Mouse (Mus musculus) cortical plate, adult 2 months (tissue): ENCODE results near the gene Ang2. TPM values are rescaled to one million over a fixed set of nuclear protein-coding genes. Genes with fewer than 3 reads are reported as not detected.

Source experiments
- H3K27ac ChIP-seq: fragments of 200-500 bp; 2 replicates; pipeline ENCODE4 v1.5.1; 2012; ENCODE audit warnings: low read length, control low read depth, inconsistent platforms; ENCODE audit not compliant: insufficient read depth
- H3K4me1 ChIP-seq: fragments of 200-500 bp; 2 replicates; pipeline ENCODE4 v1.6.1; 2011; ENCODE audit warnings: low read length; ENCODE audit not compliant: control insufficient read depth, insufficient read depth
- H3K4me3 ChIP-seq: fragments of 200-500 bp; 2 replicates; pipeline ENCODE4 v1.5.1; 2011; ENCODE audit warnings: mild to moderate bottlenecking, low read length, control low read depth; ENCODE audit not compliant: insufficient read depth
- CTCF ChIP-seq: fragments of 200-500 bp; IDR thresholded peaks from 2 replicates; pipeline ENCODE4 v1.5.1; 2011; ENCODE audit warnings: mild to moderate bottlenecking, control low read depth, low read length; ENCODE audit not compliant: insufficient read depth; ENCODE audit errors: extremely low read depth
- POLR2A ChIP-seq: fragments of 200-500 bp; IDR thresholded peaks from 2 replicates; pipeline ENCODE4 v1.6.1; 2011; ENCODE audit warnings: mild to moderate bottlenecking, low read length, control low read depth; ENCODE audit not compliant: insufficient read depth; ENCODE audit errors: extremely low read depth
- polyA plus RNA-seq: library from polyadenylated mRNA; depleted of rRNA; stranded (reverse); fragments of >200 nt; gene quantifications from 2 replicates; pipeline ENCODE4 v1.2.3, GENCODE M21; 2012; rRNA removed

Gene Ang2
- polyA plus RNA-seq, 1 experiment = not detected

GRCm38 (mm10) chr14:51152249-51152870, 46.6 kb downstream of the Ang2 start:
- TF ChIP-seq CTCF (no peak), POLR2A (no peak)
- no peaks in the 10 kb centered on the region for H3K4me1 ChIP-seq
- H3K27ac ChIP-seq = no peak overlapping the region
- no peak overlapping the region for H3K4me3 ChIP-seq

- Histone ChIP-seq H3K4me1 (no peaks in the 10 kb centered on the region), H3K27ac (no peak overlapping the region), H3K4me3 (no peak overlapping the region)
- TF ChIP-seq CTCF (no peak), POLR2A (no peak)
These were observed 48.6 kb downstream of the Ang2 start for GRCm38 (mm10) chr14:51150206-51150831.

DNA sequence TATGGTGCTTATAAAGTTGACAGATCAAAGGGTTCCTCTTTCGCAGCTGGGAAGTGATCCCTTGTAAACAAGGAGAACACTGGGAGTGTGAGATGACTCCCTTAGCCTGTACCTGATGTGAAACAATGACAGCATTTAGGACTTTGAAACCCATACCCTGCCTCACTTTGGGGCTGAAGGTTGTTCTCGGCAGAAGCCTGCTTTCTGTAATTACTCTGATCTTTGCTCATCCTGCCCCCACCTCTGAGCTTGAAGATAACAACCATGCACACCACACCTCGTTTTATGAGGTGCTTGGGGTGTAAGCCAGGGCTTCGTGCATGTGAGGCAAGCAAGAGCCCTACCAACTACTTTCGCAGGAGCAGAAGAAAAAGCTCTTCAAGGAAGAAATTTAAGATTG, 49.8 kb downstream of the Ang2 start:
- Histone ChIP-seq H3K27ac (no peak overlapping the region), H3K4me3 (no peak overlapping the region), H3K4me1 (no peaks in the 10 kb centered on the region)
- TF ChIP-seq POLR2A = no peak
- no peak for TF ChIP-seq CTCF

DNA sequence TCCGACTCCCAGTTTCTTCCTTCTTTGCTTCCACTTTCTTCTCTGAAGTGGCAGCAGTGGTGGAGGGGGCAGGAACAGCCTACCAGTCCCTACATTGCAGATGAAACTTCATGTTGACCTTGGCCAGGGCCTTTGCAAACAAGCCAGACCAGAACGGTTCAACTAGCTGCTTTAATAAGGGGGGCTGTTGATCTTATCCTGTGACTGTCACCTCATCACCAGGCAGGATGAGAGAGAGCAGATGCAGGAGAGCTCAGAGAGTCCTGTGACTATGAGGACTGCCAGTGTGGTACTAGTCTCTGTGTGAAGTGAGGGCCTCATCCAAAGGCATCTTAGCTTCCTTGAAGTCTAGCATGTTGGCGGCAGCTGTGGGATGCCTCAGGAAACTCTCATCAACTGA, 50.9 kb downstream of the Ang2 start:
- TF ChIP-seq CTCF = no peak
- TF ChIP-seq POLR2A = no peak
- Histone ChIP-seq H3K27ac (no peak overlapping the region), H3K4me3 (no peak overlapping the region)

GRCm38 (mm10) chr14:51146685-51147084, 52.3 kb downstream of the Ang2 start, which contains the start of gene Rnase1:
Rnase1 (minus strand) TSS chr14:51146785.
- no peak for TF ChIP-seq CTCF
- no peak for TF ChIP-seq POLR2A
- Histone ChIP-seq H3K4me3 (no peak within 1 kb of the TSS), H3K27ac (no peak within 1 kb of the TSS), H3K4me1 (no peaks in the 10 kb centered on the region)

More for the DNA sequence above, 50.9 kb downstream of the Ang2 start:
- no peaks in the 10 kb centered on the region for H3K4me1 ChIP-seq

DNA sequence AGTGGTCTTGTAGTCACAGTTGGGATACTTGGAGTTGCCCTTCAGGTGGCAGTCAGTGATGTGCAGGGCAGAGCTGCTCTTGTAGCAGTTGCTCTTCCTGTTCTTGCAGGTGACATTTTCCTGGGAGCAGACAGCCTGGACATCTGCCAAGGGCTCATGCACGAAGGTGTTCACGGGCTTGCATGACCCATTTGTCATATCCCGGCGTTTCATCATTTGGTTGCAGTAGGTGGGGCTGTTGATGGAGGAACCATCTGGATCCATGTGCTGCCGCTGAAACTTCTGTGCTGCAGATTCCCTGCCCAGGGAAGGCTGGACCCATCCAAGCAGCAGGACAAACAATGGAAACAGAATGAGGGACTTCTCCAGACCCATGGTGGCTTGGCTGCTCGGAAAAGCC, 53.4 kb downstream of the Ang2 start:
- Histone ChIP-seq H3K4me3 (no peak overlapping the region), H3K27ac (no peak overlapping the region), H3K4me1 (no peaks in the 10 kb centered on the region)
- TF ChIP-seq POLR2A (no peak), CTCF (no peak)

Other genes with a start within 250 kb of the Ang2 start
- 0.87 and 1.4 TPM in 2 replicates for gene Pnp2, start 243.2 kb downstream of the Ang2 start, polyA plus RNA-seq
- gene Rnase10, start 191.4 kb downstream of the Ang2 start, polyA plus RNA-seq = 0.08 and 0.19 TPM in 2 replicates
- 0.08 TPM in 1 of 2 replicates, not detected in the other for gene Rnase9, start 157.3 kb downstream of the Ang2 start, polyA plus RNA-seq
- gene Rnase11, start 149.0 kb downstream of the Ang2 start, polyA plus RNA-seq = not detected in 2 replicates
- 0.30 TPM in 1 of 2 replicates, not detected in the other for gene Rnase12, start 141.5 kb downstream of the Ang2 start, polyA plus RNA-seq
- not detected in 2 replicates for gene Olfr750, start 124.7 kb downstream of the Ang2 start, polyA plus RNA-seq
- 31.6 and 34.1 TPM in 2 replicates for gene Rnase4, start 108.1 kb downstream of the Ang2 start, polyA plus RNA-seq
- gene Ang, start 108.0 kb downstream of the Ang2 start, polyA plus RNA-seq = 6.9 and 8.1 TPM in 2 replicates
- gene Eddm3b, start 84.7 kb downstream of the Ang2 start, polyA plus RNA-seq = not detected in 2 replicates
- gene Rnase6, start 75.2 kb downstream of the Ang2 start, polyA plus RNA-seq = 0.50 and 0.68 TPM in 2 replicates
- 2.2 and 2.4 TPM in 2 replicates for gene Rnase1, start 52.4 kb downstream of the Ang2 start, polyA plus RNA-seq
- gene Rnase2b, start 36.9 kb downstream of the Ang2 start, polyA plus RNA-seq = not detected in 2 replicates
- not detected in 2 replicates for gene Ear14, start 4.2 kb upstream of the Ang2 start, polyA plus RNA-seq
- gene Rnase2a, start 57.0 kb upstream of the Ang2 start, polyA plus RNA-seq = not detected in 2 replicates
- gene Gm7247, start 162.6 kb upstream of the Ang2 start, polyA plus RNA-seq = not detected in 2 replicates
- not detected in 2 replicates for gene Vmn2r88, start 211.7 kb upstream of the Ang2 start, polyA plus RNA-seq